Mouse (Mus musculus) ES-Bruce4 (cell line): ENCODE results near the gene Islr.

Experiments
- CTCF ChIP-seq: IDR thresholded peaks from one replicate; pipeline ENCODE4 v1.8.1; 2011; ENCODE audit warnings: low read depth, low read length
- POLR2A ChIP-seq: IDR thresholded peaks from one replicate; pipeline ENCODE4 v1.8.1; 2011; ENCODE audit warnings: low read length; ENCODE audit not compliant: insufficient read depth

DNA sequence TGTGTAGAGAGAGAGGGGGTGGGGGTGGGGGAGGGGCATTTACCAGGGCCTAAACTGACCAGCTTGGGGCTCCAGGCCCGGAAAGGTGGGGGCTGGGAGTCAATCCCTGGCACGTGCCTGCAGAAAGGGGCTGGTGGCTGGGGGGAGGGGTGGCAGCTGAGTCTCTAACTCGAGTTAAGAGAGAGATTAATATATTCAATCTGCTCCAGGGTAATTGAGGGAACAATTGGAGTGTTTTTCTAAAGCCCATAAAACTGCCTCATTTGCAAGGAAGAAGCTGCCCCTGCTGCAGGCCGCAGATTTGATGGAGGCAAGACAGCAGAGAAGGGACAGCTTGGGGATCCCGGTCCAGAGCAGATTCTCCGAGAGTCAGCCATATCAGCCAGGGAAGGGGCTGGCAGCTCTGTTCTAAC is 91.2 kb downstream of the Islr start:
- TF ChIP-seq POLR2A (no peak), CTCF (no peak)
